Mouse (Mus musculus) mouse embryonic stem cell (cell line): ENCODE results near the gene Usp46.

ENCODE experiments used
- in situ Hi-C, 2 experiments: fragments of 300-500 bp; cut with MboI; formaldehyde crosslinking; loops; 1 replicate in 1 of 2; 3 replicates in 1 of 2; pipeline ENCODE4 v1.14.3; 2019 to 2020; ENCODE audit warnings: low sequenced_read_pairs in 2 of 2, low pct_unique_long_range_greater_than_20kb in 1 of 2, mixed read lengths in 1 of 2; ENCODE audit not compliant: unreplicated experiment in 1 of 2

The Usp46 gene

GRCm38 (mm10) chr5:74067831-74068713 lies at the start of gene Usp46:
TSS of gene Usp46 (minus strand) at chr5:74068431.
- in situ Hi-C loops, result no loop called here

GRCm38 (mm10) chr5:74113961-74114689 lies 45.9 kb upstream of the Usp46 start:
- in situ Hi-C loops, result loop anchor here in 1 of 2 experiments (25.0 kb wide), 1 partner anchor 173 kb away; no protein-coding TSS in a partner anchor

- in situ Hi-C loops, result loop anchor here in 1 of 2 experiments (25.0 kb wide), 1 partner anchor 182 kb away; no protein-coding TSS in a partner anchor
Observed at GRCm38 (mm10) chr5:74105445-74105844, 37.2 kb upstream of the Usp46 start.

GRCm38 (mm10) chr5:74101761-74102160 lies 33.5 kb upstream of the Usp46 start:
- in situ Hi-C loops, result loop anchor here in 1 of 2 experiments (25.0 kb wide), 1 partner anchor 186 kb away; no protein-coding TSS in a partner anchor

GRCm38 (mm10) chr5:74099046-74099445 lies 30.8 kb upstream of the Usp46 start:
- in situ Hi-C loops, result loop anchor here in 1 of 2 experiments (10.0 kb wide), 1 partner anchor 154 kb away; no protein-coding TSS in a partner anchor

- in situ Hi-C loops, result loop anchor here in 1 of 2 experiments (10.0 kb wide), 1 partner anchor 153 kb away; no protein-coding TSS in a partner anchor
Observed at GRCm38 (mm10) chr5:74097854-74098220, 29.6 kb upstream of the Usp46 start.

GRCm38 (mm10) chr5:74097116-74097853 lies 29.1 kb upstream of the Usp46 start:
- in situ Hi-C loops, result loop anchor here in 1 of 2 experiments (10.0 kb wide), 1 partner anchor 152 kb away; no protein-coding TSS in a partner anchor

GRCm38 (mm10) chr5:74096060-74096459 lies 27.8 kb upstream of the Usp46 start:
- in situ Hi-C loops, result loop anchor here in 1 of 2 experiments (10.0 kb wide), 1 partner anchor 151 kb away; no protein-coding TSS in a partner anchor

GRCm38 (mm10) chr5:74095611-74096010 lies 27.4 kb upstream of the Usp46 start:
- in situ Hi-C loops, result loop anchor here in 1 of 2 experiments (10.0 kb wide), 1 partner anchor 151 kb away; no protein-coding TSS in a partner anchor

GRCm38 (mm10) chr5:74094841-74095437 lies 26.7 kb upstream of the Usp46 start:
- in situ Hi-C loops, result loop anchor here in 1 of 2 experiments (10.0 kb wide), 1 partner anchor 150 kb away; no protein-coding TSS in a partner anchor

- in situ Hi-C loops, result loop anchor here in 1 of 2 experiments (10.0 kb wide), 1 partner anchor 149 kb away; no protein-coding TSS in a partner anchor
Observed at GRCm38 (mm10) chr5:74093556-74094428, 25.6 kb upstream of the Usp46 start.

- in situ Hi-C loops, result loop anchor here in 1 of 2 experiments (10.0 kb wide), 1 partner anchor 148 kb away; no protein-coding TSS in a partner anchor
Observed at GRCm38 (mm10) chr5:74092833-74093555, 24.8 kb upstream of the Usp46 start.

- in situ Hi-C loops, result loop anchor here in 1 of 2 experiments (10.0 kb wide), 1 partner anchor 148 kb away; no protein-coding TSS in a partner anchor
Observed at GRCm38 (mm10) chr5:74092481-74092832, 24.2 kb upstream of the Usp46 start.

- in situ Hi-C loops, result loop anchor here in 1 of 2 experiments (10.0 kb wide), 1 partner anchor 145 kb away; no protein-coding TSS in a partner anchor
Observed at GRCm38 (mm10) chr5:74089643-74090042, 21.4 kb upstream of the Usp46 start.

- in situ Hi-C loops, result no loop called here
Observed at GRCm38 (mm10) chr5:74081756-74082155, 13.5 kb upstream of the Usp46 start.
